Mouse (Mus musculus) testis, adult 2 months (tissue): ENCODE data around the gene Lamtor1. TPM values are rescaled to one million over a fixed set of nuclear protein-coding genes. Genes with fewer than 3 reads are reported as not detected.

Experiments used
- H3K27ac ChIP-seq: fragments of 200-500 bp; 2 replicates; pipeline ENCODE4 v1.5.1; 2012; ENCODE audit warnings: low read depth, low read length; ENCODE audit not compliant: control insufficient read depth, insufficient read depth
- H3K27me3 ChIP-seq: fragments of 200-500 bp; 2 replicates; pipeline ENCODE4 v1.6.1; 2012; ENCODE audit warnings: mild to moderate bottlenecking, low read length, moderate library complexity; ENCODE audit not compliant: control insufficient read depth, insufficient read depth
- H3K36me3 ChIP-seq: fragments of 200-500 bp; 2 replicates; pipeline ENCODE4 v1.6.1; 2012; ENCODE audit warnings: mild to moderate bottlenecking, low read length; ENCODE audit not compliant: control insufficient read depth, insufficient read depth
- H3K4me1 ChIP-seq: fragments of 200-500 bp; 2 replicates; pipeline ENCODE4 v1.6.1; 2012; ENCODE audit warnings: low read length; ENCODE audit not compliant: control insufficient read depth, insufficient read depth
- H3K4me3 ChIP-seq: fragments of 200-500 bp; 2 replicates; pipeline ENCODE4 v1.5.1; 2012; ENCODE audit warnings: low read depth, mild to moderate bottlenecking, low read length, moderate library complexity, mixed read lengths; ENCODE audit not compliant: control insufficient read depth
- CTCF ChIP-seq: fragments of 200-500 bp; IDR thresholded peaks from 2 replicates; pipeline ENCODE4 v1.5.1; 2012; ENCODE audit warnings: low read depth, mild to moderate bottlenecking, inconsistent platforms, low read length, moderate library complexity; ENCODE audit not compliant: control insufficient read depth, insufficient read depth, insufficient replicate concordance
- POLR2A ChIP-seq: fragments of 200-500 bp; IDR thresholded peaks from 2 replicates; pipeline ENCODE4 v1.6.1; 2012; ENCODE audit warnings: low read depth, mild to moderate bottlenecking, inconsistent platforms, low read length, moderate library complexity; ENCODE audit not compliant: control insufficient read depth
- polyA plus RNA-seq: library from polyadenylated mRNA; depleted of rRNA; stranded (reverse); fragments of >200 nt; gene quantifications from 2 replicates; pipeline ENCODE4 v1.2.3, GENCODE M21; 2012

The Lamtor1 gene
- polyA plus RNA-seq, 1 experiment, result 52.2 TPM

- Histone ChIP-seq H3K4me3 (no peak overlapping the region), H3K36me3 (no peaks in the 10 kb centered on the region), H3K27me3 (no peaks in the 10 kb centered on the region), H3K27ac (no peak overlapping the region), H3K4me1 (peaks cover 2% of the 10 kb centered on the region; the same call in 1 of the 2 replicates)
- TF ChIP-seq CTCF, result no peak
- TF ChIP-seq POLR2A, result no peak
Measured at GRCm38 (mm10) chr7:101956911-101957310, 51.2 kb downstream of the Lamtor1 start.

- TF ChIP-seq CTCF (no peak), POLR2A (no peak)
- H3K36me3 ChIP-seq, result no peaks in the 10 kb centered on the region
- H3K27ac ChIP-seq, result no peak overlapping the region
- H3K4me3 ChIP-seq, result no peak overlapping the region
- no peaks in the 10 kb centered on the region for H3K4me1 ChIP-seq
- no peaks in the 10 kb centered on the region for H3K27me3 ChIP-seq
Measured at GRCm38 (mm10) chr7:101962829-101963228, 57.1 kb downstream of the Lamtor1 start.

DNA sequence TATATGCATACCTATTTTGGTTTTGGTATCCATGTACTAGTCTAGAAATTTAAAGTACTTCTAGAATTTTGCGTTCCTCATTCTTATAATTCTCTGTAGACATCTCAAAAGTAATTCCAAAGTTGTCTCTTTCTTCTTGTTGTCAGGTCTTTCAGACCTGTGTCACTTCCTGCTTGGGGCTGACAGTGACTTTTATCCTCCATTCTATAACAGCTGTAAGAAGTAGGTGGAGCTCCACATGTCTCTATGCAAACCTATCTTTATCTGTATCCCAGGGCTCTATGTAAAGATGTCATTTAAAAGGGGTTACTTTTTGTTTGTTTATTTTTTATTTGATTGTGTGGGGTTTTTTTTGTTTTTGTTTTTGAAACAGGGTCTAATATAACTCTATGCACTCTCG is 57.9 kb downstream of the Lamtor1 start:
- Histone ChIP-seq H3K36me3 (no peaks in the 10 kb centered on the region), H3K4me1 (no peaks in the 10 kb centered on the region), H3K27me3 (no peaks in the 10 kb centered on the region), H3K4me3 (no peak overlapping the region), H3K27ac (no peak overlapping the region)
- TF ChIP-seq POLR2A (no peak), CTCF (no peak)

DNA sequence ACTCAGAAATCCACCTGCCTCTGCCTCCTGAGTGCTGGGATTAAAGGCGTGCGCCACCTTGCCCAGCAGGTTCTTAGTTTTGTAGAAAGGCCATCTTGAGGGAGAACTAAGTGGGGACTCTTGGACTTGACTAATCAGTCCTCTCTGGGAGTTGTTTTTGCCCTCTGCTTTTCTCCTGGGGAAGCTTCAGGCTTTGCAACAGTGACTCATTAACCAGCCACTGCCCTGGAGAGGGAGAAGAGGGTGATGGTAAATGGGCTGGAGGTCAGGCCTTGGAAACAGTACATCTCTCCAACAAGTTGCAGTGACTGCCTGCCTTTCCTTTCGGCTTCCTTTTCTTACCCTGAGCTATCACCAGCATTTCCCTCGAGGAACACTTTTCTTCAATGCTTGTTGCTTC is 58.8 kb downstream of the Lamtor1 start:
- no peaks in the 10 kb centered on the region for H3K36me3 ChIP-seq

GRCm38 (mm10) chr7:101965606-101966005 is 59.9 kb downstream of the Lamtor1 start:
- TF ChIP-seq CTCF, result no peak
- no peak for TF ChIP-seq POLR2A
- Histone ChIP-seq H3K4me1 (peaks cover 3% of the 10 kb centered on the region), H3K36me3 (no peaks in the 10 kb centered on the region), H3K27ac (no peak overlapping the region), H3K27me3 (no peaks in the 10 kb centered on the region), H3K4me3 (no peak overlapping the region)

More for the DNA sequence above, 58.8 kb downstream of the Lamtor1 start:
- H3K27ac ChIP-seq, result no peak overlapping the region
- TF ChIP-seq CTCF (no peak), POLR2A (no peak)
- H3K4me3 ChIP-seq, result no peak overlapping the region
- H3K27me3 ChIP-seq, result no peaks in the 10 kb centered on the region
- H3K4me1 ChIP-seq, result no peaks in the 10 kb centered on the region; the same call in 1 of the 2 replicates

DNA sequence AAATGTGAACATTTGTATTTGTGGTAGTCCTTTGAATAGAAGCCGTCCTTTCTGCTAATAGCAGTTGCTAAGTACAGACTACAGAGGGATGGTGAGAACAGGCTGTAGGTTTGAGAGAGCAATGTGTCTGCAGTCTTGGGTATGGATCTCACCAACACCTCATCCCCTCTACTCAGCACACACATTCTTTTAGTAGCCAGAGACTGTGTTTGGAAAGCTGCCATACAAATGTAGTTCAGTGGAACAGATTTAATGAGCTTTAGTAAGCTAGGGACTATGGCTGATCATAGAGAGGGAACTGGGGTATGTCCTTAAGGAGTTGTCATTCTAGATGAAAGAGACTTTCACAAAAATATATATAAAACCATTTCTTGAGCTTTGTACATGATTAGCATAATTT is 61.6 kb downstream of the Lamtor1 start:
- no peak for TF ChIP-seq CTCF
- no peak for TF ChIP-seq POLR2A
- no peak overlapping the region for H3K4me3 ChIP-seq

DNA sequence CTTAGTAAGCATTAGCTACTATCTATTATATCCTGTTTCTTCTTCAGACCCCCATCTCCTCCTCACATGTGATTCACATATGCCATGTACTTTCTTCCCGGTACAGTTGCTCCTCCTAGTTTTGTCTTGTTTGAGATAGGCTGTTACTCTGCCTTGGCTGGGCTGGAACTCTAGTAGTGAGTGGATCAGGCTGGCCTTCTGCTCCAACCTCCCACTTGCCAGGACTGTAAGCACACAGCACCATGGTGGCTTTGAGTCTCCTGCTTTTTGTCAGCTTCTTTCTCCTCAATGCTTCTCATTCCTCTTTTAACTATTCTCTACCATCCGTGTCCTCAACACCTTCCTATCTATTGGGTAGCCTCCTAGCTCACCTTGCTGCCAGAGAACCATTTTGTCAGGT is 63.0 kb downstream of the Lamtor1 start:
- TF ChIP-seq POLR2A, result no peak
- no peak for TF ChIP-seq CTCF
- no peaks in the 10 kb centered on the region for H3K27me3 ChIP-seq
- H3K27ac ChIP-seq, result no peak overlapping the region
- H3K4me1 ChIP-seq, result peaks cover 6% of the 10 kb centered on the region
- no peak overlapping the region for H3K4me3 ChIP-seq
- no peaks in the 10 kb centered on the region for H3K36me3 ChIP-seq

More for the DNA sequence above, 61.6 kb downstream of the Lamtor1 start:
- Histone ChIP-seq H3K27ac (no peak overlapping the region), H3K36me3 (no peaks in the 10 kb centered on the region), H3K4me1 (peaks cover 3% of the 10 kb centered on the region), H3K27me3 (no peaks in the 10 kb centered on the region)
